Mouse (Mus musculus): ENCODE measurements around the gene Asic1. TPM values are rescaled to one million over a fixed set of nuclear protein-coding genes. Genes with fewer than 3 reads are reported as not detected.
A peak's percentile ranks its signal among the peaks of the same experiment; 100 is the strongest.

Asic1 gene
- total RNA-seq (2021): 100 to 1,000 TPM; 101 to 102 TPM

- intact Hi-C loops (cut with DNase I): no loop called here
- peak; percentile 64 for DNase-seq
Measured at GRCm38 (mm10) chr15:99670154-99670821, at the start of gene Asic1. Gene Asic1 (plus strand): TSS chr15:99670368.

- no peak for DNase-seq
- intact Hi-C loops (cut with DNase I): no loop called here
Measured at GRCm38 (mm10) chr15:99622063-99622462, 48.1 kb upstream of the Asic1 start.

GRCm38 (mm10) chr15:99631618-99632017, 38.5 kb upstream of the Asic1 start:
- DNase-seq: no peak
- intact Hi-C loops (cut with DNase I): no loop called here

GRCm38 (mm10) chr15:99634702-99635101, 35.5 kb upstream of the Asic1 start:
- no peak for DNase-seq
- intact Hi-C loops (cut with DNase I): no loop called here

- intact Hi-C loops (cut with DNase I): no loop called here
- DNase-seq: no peak
Measured at GRCm38 (mm10) chr15:99637405-99638123, 32.6 kb upstream of the Asic1 start.

- no peak for DNase-seq
- intact Hi-C loops (cut with DNase I): no loop called here
Measured at GRCm38 (mm10) chr15:99638124-99638485, 32.1 kb upstream of the Asic1 start.

- intact Hi-C loops (cut with DNase I): no loop called here
- no peak for DNase-seq
Measured at GRCm38 (mm10) chr15:99642622-99643021, 27.5 kb upstream of the Asic1 start.

- intact Hi-C loops (cut with DNase I): no loop called here
- no peak for DNase-seq
Measured at GRCm38 (mm10) chr15:99643832-99644231, 26.3 kb upstream of the Asic1 start.

- DNase-seq: peak; percentile 55
- intact Hi-C loops (cut with DNase I): no loop called here
Measured at GRCm38 (mm10) chr15:99644776-99645175, 25.4 kb upstream of the Asic1 start.

- intact Hi-C loops (cut with DNase I): no loop called here
- DNase-seq: no peak
Measured at GRCm38 (mm10) chr15:99648326-99648725, 21.8 kb upstream of the Asic1 start.

- intact Hi-C loops (cut with DNase I): no loop called here
- DNase-seq: no peak
Measured at GRCm38 (mm10) chr15:99649067-99649761, 21.0 kb upstream of the Asic1 start.

GRCm38 (mm10) chr15:99650304-99650703, 19.9 kb upstream of the Asic1 start:
- intact Hi-C loops (cut with DNase I): no loop called here
- DNase-seq: no peak

- intact Hi-C loops (cut with DNase I): no loop called here
- DNase-seq: peak; percentile 98
Measured at GRCm38 (mm10) chr15:99651163-99651872, 18.9 kb upstream of the Asic1 start, which contains the start of gene Racgap1. Gene Racgap1 (minus strand): TSS chr15:99651656.

GRCm38 (mm10) chr15:99651984-99652872, 17.9 kb upstream of the Asic1 start:
- intact Hi-C loops (cut with DNase I): no loop called here
- no peak for DNase-seq

GRCm38 (mm10) chr15:99653291-99653690, 16.9 kb upstream of the Asic1 start:
- intact Hi-C loops (cut with DNase I): no loop called here

GRCm38 (mm10) chr15:99653876-99654275, 16.3 kb upstream of the Asic1 start:
- intact Hi-C loops (cut with DNase I): no loop called here
- DNase-seq: no peak

More at GRCm38 (mm10) chr15:99653291-99653690, 16.9 kb upstream of the Asic1 start:
- no peak for DNase-seq

GRCm38 (mm10) chr15:99655956-99656355, 14.2 kb upstream of the Asic1 start:
- no peak for DNase-seq
- intact Hi-C loops (cut with DNase I): no loop called here

GRCm38 (mm10) chr15:99658437-99658836, 11.7 kb upstream of the Asic1 start:
- intact Hi-C loops (cut with DNase I): no loop called here
- DNase-seq: no peak

- intact Hi-C loops (cut with DNase I): no loop called here
- DNase-seq: no peak
Measured at GRCm38 (mm10) chr15:99661121-99661830, 8.9 kb upstream of the Asic1 start.
